Mouse (Mus musculus): ENCODE results near the gene Gucy1a1. TPM values are rescaled to one million over a fixed set of nuclear protein-coding genes. Genes with fewer than 3 reads are reported as not detected.

Gucy1a1 gene
- polyA plus RNA-seq (2014; fragmentation: Nextera tagmentation; extraction: Ambion mirVana), result 80.3 and 84.0 TPM in 2 replicates

GRCm38 (mm10) chr3:82145126-82145901 lies at the start of gene Gucy1a1:
TSS of gene Gucy1a1 (minus strand) at chr3:82145789.
- under 1% methylated on average over 36 of the region's 36 CpGs for WGBS
- no peaks in the 10 kb centered on the region for H3K9me3 ChIP-seq (ENCODE audit: control insufficient read depth, low read depth, low read length)
- H3K27me3 ChIP-seq (ENCODE audit: control insufficient read depth, insufficient read depth, low read length), result no peaks in the 10 kb centered on the region
- ATAC-seq (ENCODE audit: insufficient number of reproducible peaks, insufficient read depth, low FRiP score, low read depth), result peak; percentile 83; the same call in 1 of the 2 replicates
- peaks cover 8% of the 10 kb centered on the region; the same call in 1 of the 2 replicates for H3K4me1 ChIP-seq (ENCODE audit: control insufficient read depth, insufficient read depth, low read length)
- peak within 1 kb of the TSS; percentile 31 for H3K4me2 ChIP-seq (replicated peaks; ENCODE audit: low read depth, low read length)
- H3K9ac ChIP-seq (replicated peaks; ENCODE audit: low read depth, low read length), result peak within 1 kb of the TSS; percentile 29
- peak within 1 kb of the TSS; percentile 58 for H3K27ac ChIP-seq (ENCODE audit: low read length)
- H3K36me3 ChIP-seq (ENCODE audit: control insufficient read depth, insufficient read depth, low read length), result no peaks in the 10 kb centered on the region
- peak within 1 kb of the TSS; percentile 60 for H3K4me3 ChIP-seq (ENCODE audit: low read depth, low read length)

- WGBS, result 55% methylated on average over 1 of the region's 1 CpGs
- Histone ChIP-seq H3K4me1 (ENCODE audit: control insufficient read depth, insufficient read depth, low read length) (no peaks in the 10 kb centered on the region), H3K4me2 (replicated peaks; ENCODE audit: low read depth, low read length) (no peak overlapping the region), H3K27me3 (ENCODE audit: control insufficient read depth, insufficient read depth, low read length) (no peaks in the 10 kb centered on the region), H3K4me3 (ENCODE audit: low read depth, low read length) (no peak overlapping the region), H3K36me3 (ENCODE audit: control insufficient read depth, insufficient read depth, low read length) (no peaks in the 10 kb centered on the region), H3K9me3 (ENCODE audit: control insufficient read depth, low read depth, low read length) (no peaks in the 10 kb centered on the region), H3K9ac (replicated peaks; ENCODE audit: low read depth, low read length) (no peak overlapping the region), H3K27ac (ENCODE audit: low read length) (no peak overlapping the region)
- ATAC-seq (ENCODE audit: insufficient number of reproducible peaks, insufficient read depth, low FRiP score, low read depth), result no peak
Observed at GRCm38 (mm10) chr3:82191559-82192245, 46.1 kb upstream of the Gucy1a1 start.

DNA sequence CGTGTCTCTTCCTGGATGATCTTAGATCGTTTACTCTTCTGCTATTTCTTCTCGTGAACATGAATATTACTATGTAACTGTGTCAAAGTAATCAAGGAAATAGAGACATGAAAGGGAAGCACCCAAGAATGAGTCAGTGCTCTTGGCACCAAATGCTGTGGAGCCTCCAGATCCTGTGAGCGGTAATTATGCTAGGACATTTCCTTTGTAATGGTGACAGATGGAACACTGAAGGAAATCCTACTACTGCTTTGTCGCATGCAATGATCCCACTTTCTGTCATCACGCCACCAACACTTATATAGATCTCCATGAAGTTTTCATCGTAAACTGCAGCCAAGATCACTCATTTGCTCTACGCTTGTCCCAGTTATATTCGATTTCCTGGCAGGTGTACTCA lies 40.0 kb upstream of the Gucy1a1 start:
- Histone ChIP-seq H3K4me2 (replicated peaks; ENCODE audit: low read depth, low read length) (no peak overlapping the region), H3K9ac (replicated peaks; ENCODE audit: low read depth, low read length) (no peak overlapping the region), H3K9me3 (ENCODE audit: control insufficient read depth, low read depth, low read length) (no peaks in the 10 kb centered on the region), H3K27ac (ENCODE audit: low read length) (no peak overlapping the region), H3K4me3 (ENCODE audit: low read depth, low read length) (no peak overlapping the region), H3K4me1 (ENCODE audit: control insufficient read depth, insufficient read depth, low read length) (no peaks in the 10 kb centered on the region), H3K27me3 (ENCODE audit: control insufficient read depth, insufficient read depth, low read length) (no peaks in the 10 kb centered on the region), H3K36me3 (ENCODE audit: control insufficient read depth, insufficient read depth, low read length) (no peaks in the 10 kb centered on the region)
- 86% methylated on average over 9 of the region's 9 CpGs for WGBS
- ATAC-seq (ENCODE audit: insufficient number of reproducible peaks, insufficient read depth, low FRiP score, low read depth), result no peak

DNA sequence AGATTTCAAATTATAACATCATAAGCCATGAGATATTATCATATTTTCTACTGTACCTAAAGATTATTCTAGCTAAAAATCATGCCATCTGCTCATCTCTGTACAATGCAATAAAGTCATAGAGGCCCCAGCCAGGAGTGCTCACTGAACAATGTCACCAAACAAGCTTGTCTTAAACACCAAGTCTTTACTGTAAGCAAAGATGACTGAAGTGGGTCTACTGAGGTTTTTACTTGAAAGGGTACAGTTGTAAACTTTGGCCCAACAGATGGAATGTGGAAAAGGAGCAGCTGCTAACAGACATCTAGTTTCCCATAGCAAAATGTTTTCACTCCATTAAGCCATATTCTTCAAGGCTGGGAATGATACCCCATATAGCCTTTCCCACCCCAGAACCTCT lies 35.9 kb upstream of the Gucy1a1 start:
- Histone ChIP-seq H3K9ac (replicated peaks; ENCODE audit: low read depth, low read length) (no peak overlapping the region), H3K27ac (ENCODE audit: low read length) (peak overlapping the region; percentile 12; the same call in 1 of the 2 replicates), H3K4me1 (ENCODE audit: control insufficient read depth, insufficient read depth, low read length) (no peaks in the 10 kb centered on the region), H3K9me3 (ENCODE audit: control insufficient read depth, low read depth, low read length) (no peaks in the 10 kb centered on the region), H3K27me3 (ENCODE audit: control insufficient read depth, insufficient read depth, low read length) (no peaks in the 10 kb centered on the region), H3K4me2 (replicated peaks; ENCODE audit: low read depth, low read length) (no peak overlapping the region), H3K4me3 (ENCODE audit: low read depth, low read length) (no peak overlapping the region), H3K36me3 (ENCODE audit: control insufficient read depth, insufficient read depth, low read length) (no peaks in the 10 kb centered on the region)
- no peak for ATAC-seq (ENCODE audit: insufficient number of reproducible peaks, insufficient read depth, low FRiP score, low read depth)

GRCm38 (mm10) chr3:82180253-82180652 lies 34.7 kb upstream of the Gucy1a1 start:
- H3K4me2 ChIP-seq (replicated peaks; ENCODE audit: low read depth, low read length), result no peak overlapping the region
- H3K27ac ChIP-seq (ENCODE audit: low read length), result no peak overlapping the region
- no peak overlapping the region for H3K9ac ChIP-seq (replicated peaks; ENCODE audit: low read depth, low read length)
- H3K36me3 ChIP-seq (ENCODE audit: control insufficient read depth, insufficient read depth, low read length), result no peaks in the 10 kb centered on the region
- H3K4me3 ChIP-seq (ENCODE audit: low read depth, low read length), result no peak overlapping the region
- 59% methylated on average over 3 of the region's 3 CpGs for WGBS
- no peaks in the 10 kb centered on the region for H3K27me3 ChIP-seq (ENCODE audit: control insufficient read depth, insufficient read depth, low read length)
- H3K4me1 ChIP-seq (ENCODE audit: control insufficient read depth, insufficient read depth, low read length), result no peaks in the 10 kb centered on the region
- H3K9me3 ChIP-seq (ENCODE audit: control insufficient read depth, low read depth, low read length), result no peaks in the 10 kb centered on the region
- no peak for ATAC-seq (ENCODE audit: insufficient number of reproducible peaks, insufficient read depth, low FRiP score, low read depth)

- H3K4me3 ChIP-seq (ENCODE audit: low read depth, low read length), result no peak overlapping the region
- H3K36me3 ChIP-seq (ENCODE audit: control insufficient read depth, insufficient read depth, low read length), result no peaks in the 10 kb centered on the region
- H3K9ac ChIP-seq (replicated peaks; ENCODE audit: low read depth, low read length), result no peak overlapping the region
- H3K4me1 ChIP-seq (ENCODE audit: control insufficient read depth, insufficient read depth, low read length), result no peaks in the 10 kb centered on the region
- no peaks in the 10 kb centered on the region for H3K9me3 ChIP-seq (ENCODE audit: control insufficient read depth, low read depth, low read length)
- no peaks in the 10 kb centered on the region for H3K27me3 ChIP-seq (ENCODE audit: control insufficient read depth, insufficient read depth, low read length)
- ATAC-seq (ENCODE audit: insufficient number of reproducible peaks, insufficient read depth, low FRiP score, low read depth), result no peak
- H3K27ac ChIP-seq (ENCODE audit: low read length), result no peak overlapping the region
- whole genome bisulfite sequencing, result 48% methylated on average over 1 of the region's 1 CpGs
- H3K4me2 ChIP-seq (replicated peaks; ENCODE audit: low read depth, low read length), result no peak overlapping the region
Observed at GRCm38 (mm10) chr3:82175501-82175900, 29.9 kb upstream of the Gucy1a1 start.

DNA sequence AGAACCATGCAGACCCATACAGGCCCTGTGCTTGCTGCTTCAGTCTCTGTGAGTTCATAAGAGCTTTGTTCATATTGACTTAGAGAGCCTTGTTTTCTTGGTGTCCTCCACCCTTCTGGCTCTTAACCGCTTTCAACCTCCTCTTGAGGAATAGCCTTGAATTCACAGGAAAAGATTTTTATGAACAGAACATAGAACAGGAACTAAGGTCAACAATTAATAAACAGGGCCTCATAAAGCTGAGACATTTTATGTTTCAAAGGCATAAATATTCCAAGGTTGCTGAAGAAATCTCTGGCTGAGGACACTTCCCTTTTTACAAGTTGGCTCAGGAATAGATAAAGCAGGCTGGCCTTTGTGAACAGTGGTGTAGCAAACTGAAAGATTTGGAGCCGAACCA lies 21.5 kb upstream of the Gucy1a1 start:
- Histone ChIP-seq H3K4me3 (ENCODE audit: low read depth, low read length) (no peak overlapping the region), H3K27ac (ENCODE audit: low read length) (no peak overlapping the region), H3K4me1 (ENCODE audit: control insufficient read depth, insufficient read depth, low read length) (no peaks in the 10 kb centered on the region), H3K36me3 (ENCODE audit: control insufficient read depth, insufficient read depth, low read length) (no peaks in the 10 kb centered on the region), H3K9ac (replicated peaks; ENCODE audit: low read depth, low read length) (no peak overlapping the region), H3K27me3 (ENCODE audit: control insufficient read depth, insufficient read depth, low read length) (no peaks in the 10 kb centered on the region), H3K9me3 (ENCODE audit: control insufficient read depth, low read depth, low read length) (no peaks in the 10 kb centered on the region), H3K4me2 (replicated peaks; ENCODE audit: low read depth, low read length) (no peak overlapping the region)
- WGBS, result 84% methylated on average over 2 of the region's 2 CpGs
- no peak for ATAC-seq (ENCODE audit: insufficient number of reproducible peaks, insufficient read depth, low FRiP score, low read depth)

DNA sequence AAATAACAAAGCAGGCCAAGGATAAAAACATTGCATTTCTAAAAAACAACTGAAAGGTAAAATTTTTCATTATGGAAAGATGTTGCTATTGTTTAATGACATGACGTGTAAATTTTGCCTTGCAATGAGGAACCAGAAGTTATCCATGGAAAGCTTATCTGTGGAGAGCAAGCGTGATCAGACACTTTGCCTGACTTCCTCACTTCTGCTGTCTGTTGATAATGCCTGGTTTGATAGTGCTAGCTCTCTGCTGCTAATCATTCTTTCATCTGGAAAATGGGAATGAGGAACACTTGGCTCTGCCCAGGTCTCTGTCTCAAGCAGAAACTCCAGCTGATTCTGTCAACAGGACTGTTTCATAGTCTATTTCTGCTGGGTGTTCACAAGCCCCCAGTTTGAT lies 20.3 kb upstream of the Gucy1a1 start:
- H3K27me3 ChIP-seq (ENCODE audit: control insufficient read depth, insufficient read depth, low read length), result no peaks in the 10 kb centered on the region
- WGBS, result 94% methylated on average over 2 of the region's 2 CpGs
- H3K4me3 ChIP-seq (ENCODE audit: low read depth, low read length), result no peak overlapping the region
- no peak for ATAC-seq (ENCODE audit: insufficient number of reproducible peaks, insufficient read depth, low FRiP score, low read depth)
- no peaks in the 10 kb centered on the region for H3K36me3 ChIP-seq (ENCODE audit: control insufficient read depth, insufficient read depth, low read length)
- no peak overlapping the region for H3K9ac ChIP-seq (replicated peaks; ENCODE audit: low read depth, low read length)
- no peak overlapping the region for H3K27ac ChIP-seq (ENCODE audit: low read length)
- no peaks in the 10 kb centered on the region for H3K9me3 ChIP-seq (ENCODE audit: control insufficient read depth, low read depth, low read length)
- no peaks in the 10 kb centered on the region for H3K4me1 ChIP-seq (ENCODE audit: control insufficient read depth, insufficient read depth, low read length)
- H3K4me2 ChIP-seq (replicated peaks; ENCODE audit: low read depth, low read length), result no peak overlapping the region

All from stomach, embryonic 14.5 days (tissue).